Mouse (Mus musculus) hindbrain, embryonic 14.5 days (tissue): Measurements from ENCODE around the gene Wipf3. TPM values are rescaled to one million over a fixed set of nuclear protein-coding genes. Genes with fewer than 3 reads are reported as not detected.

Source experiments
- ATAC-seq: fragments of 200-750 bp; cut with Nextera tagmentation; 2 replicates; pipeline ENCODE4 v1.8.0; 2017; ENCODE audit warnings: moderate number of reproducible peaks, mild to moderate bottlenecking, moderate TSS enrichment, moderate library complexity; ENCODE audit not compliant: low FRiP score
- DNase-seq: peaks from one replicate; pipeline ENCODE4 v3.0.0-alpha.2; 2015; ENCODE audit warnings: low spot score
- H3K27ac ChIP-seq: fragments of 300-500 bp; sonication (generic); 2 replicates; pipeline ENCODE4 v1.5.1; 2014; ENCODE audit warnings: mild to moderate bottlenecking, moderate library complexity
- H3K27me3 ChIP-seq: fragments of 300-500 bp; sonication (generic); 2 replicates; pipeline ENCODE4 v1.6.1; 2014; ENCODE audit warnings: mild to moderate bottlenecking, low read length, mixed read lengths; ENCODE audit not compliant: control insufficient read depth, insufficient read depth
- H3K36me3 ChIP-seq: fragments of 300-500 bp; sonication (generic); replicated peaks from 2 replicates; pipeline ENCODE4 v1.6.1; 2014; ENCODE audit not compliant: control insufficient read depth, insufficient read depth
- H3K4me1 ChIP-seq: fragments of 300-500 bp; sonication (generic); replicated peaks from 2 replicates; pipeline ENCODE4 v1.6.1; 2014; ENCODE audit warnings: antibody characterized with exemption, low read length, mixed read lengths; ENCODE audit not compliant: control insufficient read depth, insufficient read depth
- H3K4me2 ChIP-seq: fragments of 300-500 bp; sonication (generic); replicated peaks from 2 replicates; pipeline ENCODE4 v1.6.1; 2014; ENCODE audit warnings: mild to moderate bottlenecking, moderate library complexity
- H3K4me3 ChIP-seq: fragments of 300-500 bp; sonication (generic); replicated peaks from 2 replicates; pipeline ENCODE4 v1.5.1; 2014; ENCODE audit warnings: mild to moderate bottlenecking, low read length
- H3K9ac ChIP-seq: fragments of 300-500 bp; sonication (generic); 2 replicates; pipeline ENCODE4 v1.6.1; 2014
- H3K9me3 ChIP-seq: fragments of 300-500 bp; sonication (generic); 2 replicates; pipeline ENCODE4 v1.6.1; 2016; ENCODE audit warnings: low read length; ENCODE audit not compliant: control insufficient read depth
- WGBS: fragments of 180-500 bp; shearing (Covaris S2); extraction: QIAGEN DNeasy Blood & Tissue Kit; methylation state at CpG from one replicate; pipeline ENCODE4 v1.1.7; 2014; 5-methylcytosine and 5-hydroxymethylcytosine counted together
- polyA plus RNA-seq: library from polyadenylated mRNA; unstranded; fragments of >200 nt; fragmentation: Nextera tagmentation; extraction: Ambion mirVana; gene quantifications from 2 replicates; pipeline ENCODE4 v1.2.1, GENCODE M21; 2014

Gene Wipf3
- polyA plus RNA-seq, 1 experiment from 2014 or later: 3.5 TPM

DNA sequence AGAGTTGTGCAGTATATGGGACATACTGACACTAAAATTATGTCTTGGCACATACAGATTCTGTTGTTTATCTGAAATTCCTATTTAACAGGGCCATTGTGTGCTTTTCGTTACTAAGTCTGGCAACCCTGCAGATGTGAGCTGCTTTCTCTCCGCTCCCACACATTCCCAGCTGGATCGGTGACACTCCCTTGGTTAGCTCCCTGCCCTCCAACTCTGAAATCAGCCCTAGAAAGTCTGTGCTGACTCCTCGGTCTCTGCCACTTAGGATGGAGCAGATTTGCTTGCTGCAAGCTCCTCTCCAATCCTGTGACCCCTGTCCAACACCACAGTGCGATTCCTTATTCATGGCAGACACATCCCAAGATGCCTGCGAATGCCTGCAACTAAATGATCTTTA is 35.5 kb upstream of the Wipf3 start:
- H3K4me1 ChIP-seq: peaks cover 4% of the 10 kb centered on the region; the same call in 1 of the 2 replicates
- no peaks in the 10 kb centered on the region for H3K9me3 ChIP-seq
- H3K36me3 ChIP-seq: no peaks in the 10 kb centered on the region
- WGBS: 80% methylated on average over 6 of the region's 6 CpGs
- H3K27ac ChIP-seq: no peak overlapping the region
- H3K4me3 ChIP-seq: no peak overlapping the region
- no peak overlapping the region for H3K9ac ChIP-seq
- no peak for DNase-seq
- ATAC-seq: no peak
- no peak overlapping the region for H3K4me2 ChIP-seq
- H3K27me3 ChIP-seq: no peaks in the 10 kb centered on the region; the same call in 1 of the 2 replicates

DNA sequence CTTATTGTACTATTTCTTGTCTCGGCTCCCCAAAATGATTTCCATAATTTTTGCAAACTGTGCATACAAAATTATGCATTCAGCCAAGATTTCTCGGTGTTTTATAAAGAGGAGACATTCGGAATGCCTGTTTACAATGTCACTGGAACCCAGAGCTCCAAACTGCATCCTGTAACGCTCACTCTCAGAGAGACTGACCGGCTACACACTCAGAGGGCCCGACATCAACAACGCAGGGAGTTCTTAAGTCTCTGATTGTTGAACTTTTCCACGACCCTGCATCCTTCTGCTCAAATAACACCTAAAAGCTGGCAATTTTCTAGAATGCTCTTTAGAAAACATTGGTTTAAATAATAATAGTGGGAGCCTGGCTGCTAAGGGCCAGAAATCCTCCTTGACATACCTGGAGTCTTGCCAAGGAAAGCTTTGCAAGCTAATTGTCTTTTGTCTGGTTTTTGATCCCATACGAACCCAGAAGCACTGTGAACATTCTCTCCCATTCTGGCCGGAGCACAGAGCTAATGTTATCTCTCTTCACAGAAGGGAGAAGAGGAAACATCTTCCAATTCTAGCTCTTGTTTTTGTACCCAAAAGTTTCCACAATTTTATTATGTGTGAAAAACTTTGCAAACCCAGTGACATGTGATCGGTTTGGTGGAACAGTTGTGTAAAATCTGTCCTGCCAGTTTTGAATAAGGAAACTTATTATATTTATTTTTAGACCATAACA is 30.0 kb upstream of the Wipf3 start:
- ATAC-seq (no peak), DNase-seq (peak; percentile 59)
- Histone ChIP-seq H3K27ac (no peak overlapping the region), H3K4me3 (no peak overlapping the region), H3K27me3 (no peaks in the 10 kb centered on the region), H3K9ac (no peak overlapping the region), H3K4me1 (peaks cover 4% of the 10 kb centered on the region; the same call in 1 of the 2 replicates), H3K36me3 (no peaks in the 10 kb centered on the region), H3K4me2 (no peak overlapping the region), H3K9me3 (no peaks in the 10 kb centered on the region)
- 54% methylated on average over 11 of the region's 11 CpGs for WGBS

DNA sequence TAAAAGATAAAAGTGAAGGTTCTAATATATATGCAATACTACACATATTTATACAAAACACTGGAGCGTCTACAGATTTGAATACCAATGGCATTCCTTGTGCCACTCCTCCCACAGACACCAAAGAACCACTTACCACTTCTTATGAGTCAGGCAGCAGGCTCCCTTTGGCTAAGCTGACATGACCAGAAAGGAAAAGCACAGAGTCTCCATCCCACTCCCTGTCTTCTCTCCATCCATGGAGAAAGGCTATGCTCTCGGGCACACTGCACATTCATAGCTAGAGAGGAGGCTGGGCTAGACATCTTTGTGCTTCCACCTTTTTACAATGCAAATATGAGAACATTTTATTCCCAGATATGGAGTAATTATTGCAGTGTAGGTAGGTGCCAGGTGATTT is 27.9 kb upstream of the Wipf3 start:
- Histone ChIP-seq H3K4me2 (no peak overlapping the region), H3K27ac (no peak overlapping the region), H3K9me3 (no peaks in the 10 kb centered on the region), H3K36me3 (no peaks in the 10 kb centered on the region), H3K4me1 (peaks cover 4% of the 10 kb centered on the region; the same call in 1 of the 2 replicates), H3K9ac (no peak overlapping the region), H3K27me3 (no peaks in the 10 kb centered on the region), H3K4me3 (no peak overlapping the region)
- WGBS: 81% methylated on average over 2 of the region's 2 CpGs
- no peak for ATAC-seq
- no peak for DNase-seq

DNA sequence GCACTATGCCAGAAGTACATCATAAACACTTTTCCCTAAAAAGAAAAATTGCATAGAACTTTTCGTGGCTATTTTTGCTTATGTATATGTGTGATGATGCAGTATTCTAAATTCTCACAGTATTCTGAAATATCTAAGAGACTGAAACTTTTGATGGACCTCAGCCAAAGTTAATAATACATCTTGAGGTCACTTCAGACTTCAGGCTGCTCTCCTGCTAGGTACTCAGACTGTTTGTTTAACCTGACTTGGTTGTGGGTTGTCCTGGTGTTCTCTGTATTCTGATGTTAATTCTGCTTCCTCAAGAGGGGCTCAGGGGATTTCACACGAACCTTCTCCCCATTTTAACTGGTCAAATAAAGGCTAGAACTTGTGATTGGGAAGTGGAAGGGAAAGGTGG is 24.5 kb upstream of the Wipf3 start:
- Histone ChIP-seq H3K4me2 (no peak overlapping the region), H3K9ac (no peak overlapping the region), H3K36me3 (no peaks in the 10 kb centered on the region), H3K27me3 (no peaks in the 10 kb centered on the region), H3K9me3 (no peaks in the 10 kb centered on the region), H3K4me1 (no peaks in the 10 kb centered on the region), H3K27ac (no peak overlapping the region), H3K4me3 (no peak overlapping the region)
- ATAC-seq (no peak), DNase-seq (no peak)
- WGBS: 59% methylated on average over 2 of the region's 2 CpGs

DNA sequence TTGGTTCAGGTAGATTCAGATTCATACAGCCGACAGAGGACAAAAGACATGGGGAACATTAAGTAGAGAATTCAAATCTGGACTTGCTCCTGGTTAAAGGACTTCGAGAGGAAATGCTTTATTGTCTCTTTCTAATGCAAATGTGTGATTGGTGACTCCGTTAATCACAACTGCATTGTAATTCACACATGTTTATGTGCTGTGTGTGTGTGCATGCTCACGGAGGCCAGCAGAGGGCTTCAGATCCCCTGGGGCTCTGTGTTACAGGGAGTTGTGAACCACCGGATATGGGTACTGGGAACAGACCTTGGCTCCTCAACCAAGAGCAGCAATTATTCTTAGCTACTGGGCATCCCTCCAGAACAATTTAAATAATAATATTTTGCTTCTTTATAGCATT is 23.3 kb upstream of the Wipf3 start:
- Histone ChIP-seq H3K27me3 (no peaks in the 10 kb centered on the region), H3K9me3 (no peaks in the 10 kb centered on the region), H3K9ac (no peak overlapping the region), H3K4me3 (no peak overlapping the region), H3K27ac (no peak overlapping the region), H3K36me3 (no peaks in the 10 kb centered on the region), H3K4me1 (no peaks in the 10 kb centered on the region), H3K4me2 (no peak overlapping the region)
- no peak for ATAC-seq
- no peak for DNase-seq
- WGBS: 84% methylated on average over 5 of the region's 5 CpGs

DNA sequence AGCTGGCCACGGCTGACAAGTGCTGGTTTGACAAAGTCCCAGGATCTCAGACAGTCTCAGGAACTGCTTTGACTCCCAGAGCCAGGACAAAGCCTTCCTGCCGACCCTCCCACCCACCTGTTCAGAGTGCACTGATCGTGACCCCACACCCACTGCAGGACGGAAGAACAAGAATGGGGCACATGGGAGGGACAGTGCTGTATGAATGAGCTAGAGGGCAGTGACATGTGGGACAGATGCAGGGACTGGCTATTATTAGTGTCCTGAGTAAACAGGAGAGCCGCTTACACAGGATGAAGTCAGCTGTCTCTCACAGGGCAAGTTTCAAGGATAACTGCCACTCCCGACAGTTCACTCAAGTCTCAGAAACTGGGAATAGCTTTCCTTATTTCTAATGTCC is 20.1 kb upstream of the Wipf3 start:
- Histone ChIP-seq H3K9me3 (no peaks in the 10 kb centered on the region), H3K36me3 (no peaks in the 10 kb centered on the region), H3K4me3 (no peak overlapping the region), H3K27ac (no peak overlapping the region), H3K9ac (no peak overlapping the region), H3K4me1 (no peaks in the 10 kb centered on the region), H3K4me2 (no peak overlapping the region), H3K27me3 (no peaks in the 10 kb centered on the region)
- ATAC-seq: no peak
- DNase-seq: no peak
- WGBS: 41% methylated on average over 6 of the region's 6 CpGs

DNA sequence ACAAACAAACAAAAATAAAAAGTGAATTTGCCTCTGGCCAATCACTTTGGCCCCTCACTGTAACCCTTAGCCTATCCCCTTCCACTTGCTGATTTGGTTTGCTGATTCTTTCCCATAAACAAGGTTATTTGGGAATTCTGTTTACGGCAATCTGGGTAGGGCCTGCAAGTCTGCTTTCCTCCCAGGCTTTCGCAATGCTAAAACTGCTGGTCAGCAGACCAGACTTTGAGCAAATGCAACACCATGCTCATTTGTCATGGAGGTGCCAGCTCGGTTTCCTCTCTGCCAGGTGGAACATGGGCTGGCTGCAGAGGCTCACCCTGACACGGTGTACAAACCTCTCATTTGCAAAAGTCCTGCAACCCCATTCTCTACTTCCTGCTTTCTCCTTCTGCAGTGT is 19.0 kb upstream of the Wipf3 start:
- DNase-seq (no peak), ATAC-seq (no peak)
- no peaks in the 10 kb centered on the region for H3K4me1 ChIP-seq
- H3K4me2 ChIP-seq: no peak overlapping the region
- H3K9ac ChIP-seq: no peak overlapping the region
- H3K4me3 ChIP-seq: no peak overlapping the region
- H3K27ac ChIP-seq: no peak overlapping the region
- H3K9me3 ChIP-seq: no peaks in the 10 kb centered on the region
- no peaks in the 10 kb centered on the region for H3K27me3 ChIP-seq
- no peaks in the 10 kb centered on the region for H3K36me3 ChIP-seq
- 85% methylated on average over 4 of the region's 4 CpGs for WGBS

- H3K27me3 ChIP-seq: no peaks in the 10 kb centered on the region
- no peak for ATAC-seq
- H3K36me3 ChIP-seq: no peaks in the 10 kb centered on the region
- no peak overlapping the region for H3K9ac ChIP-seq
- H3K4me1 ChIP-seq: no peaks in the 10 kb centered on the region
- H3K27ac ChIP-seq: no peak overlapping the region
- no peak overlapping the region for H3K4me3 ChIP-seq
- no peak overlapping the region for H3K4me2 ChIP-seq
- no peak for DNase-seq
- whole genome bisulfite sequencing: 74% methylated on average over 8 of the region's 8 CpGs
- no peaks in the 10 kb centered on the region for H3K9me3 ChIP-seq
Measured at GRCm38 (mm10) chr6:54411591-54411990, 17.8 kb upstream of the Wipf3 start.

DNA sequence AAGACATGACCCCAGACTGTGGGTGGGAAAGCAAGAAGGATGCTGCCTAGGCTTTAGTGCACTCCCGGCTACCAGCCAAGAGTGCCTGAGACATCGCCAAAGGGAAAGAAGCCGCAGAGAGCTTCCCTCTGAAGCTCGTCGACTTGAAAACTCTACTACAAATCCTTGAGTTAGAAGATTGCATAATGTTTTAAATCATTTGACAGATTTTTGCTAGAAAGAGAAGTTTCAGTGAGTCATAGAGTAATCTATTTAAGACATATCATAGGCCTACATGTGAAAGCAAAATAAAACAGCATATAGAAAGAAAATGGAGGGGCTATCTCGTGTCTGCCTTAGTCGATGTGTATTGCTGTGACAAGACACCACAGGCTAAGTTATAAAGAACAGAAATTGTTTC is 16.5 kb upstream of the Wipf3 start:
- whole genome bisulfite sequencing: 94% methylated on average over 7 of the region's 7 CpGs
- H3K4me1 ChIP-seq: no peaks in the 10 kb centered on the region
- no peak for DNase-seq
- H3K4me2 ChIP-seq: no peak overlapping the region
- no peaks in the 10 kb centered on the region for H3K36me3 ChIP-seq
- H3K27me3 ChIP-seq: no peaks in the 10 kb centered on the region
- H3K9me3 ChIP-seq: no peaks in the 10 kb centered on the region
- no peak for ATAC-seq
- no peak overlapping the region for H3K9ac ChIP-seq
- no peak overlapping the region for H3K27ac ChIP-seq
- H3K4me3 ChIP-seq: no peak overlapping the region

- WGBS: 83% methylated on average over 8 of the region's 8 CpGs
- ATAC-seq: no peak
- H3K27me3 ChIP-seq: peaks cover 6% of the 10 kb centered on the region; the same call in 1 of the 2 replicates
Measured at GRCm38 (mm10) chr6:54425230-54425629, 4.2 kb upstream of the Wipf3 start.

More at GRCm38 (mm10) chr6:54425230-54425629, 4.2 kb upstream of the Wipf3 start:
- Histone ChIP-seq H3K4me3 (no peak overlapping the region), H3K36me3 (no peaks in the 10 kb centered on the region), H3K9ac (no peak overlapping the region), H3K4me1 (no peaks in the 10 kb centered on the region), H3K27ac (no peak overlapping the region), H3K9me3 (no peaks in the 10 kb centered on the region), H3K4me2 (no peak overlapping the region)
- no peak for DNase-seq
